28 mouse cellular contexts compared by ENCODE assay signal in the genomic region with DNA sequence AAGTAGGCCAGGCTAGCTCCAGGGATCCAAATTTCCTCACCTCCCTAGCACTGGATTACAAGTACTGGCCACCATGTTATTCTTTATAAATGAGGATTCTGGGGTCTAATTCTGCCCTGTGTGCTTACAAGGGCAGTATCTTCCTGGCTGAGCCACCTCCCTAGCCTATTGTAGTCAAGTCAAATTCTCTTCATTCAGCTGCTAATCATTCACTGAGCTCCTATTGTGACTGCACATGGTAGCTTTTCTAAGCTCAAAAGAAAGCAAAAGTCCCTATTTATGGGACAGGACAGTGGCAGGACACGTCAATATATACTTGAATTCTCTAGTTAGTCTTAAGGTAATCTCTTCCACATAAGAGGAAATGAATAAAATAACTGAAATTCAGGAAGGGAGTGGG. TPM values are rescaled to one million over a fixed set of nuclear protein-coding genes. Genes with fewer than 3 reads are reported as not detected.
DNase-seq lines count a peak whose midpoint lies in the region; ATAC-seq lines count a peak whose summit lies in the region.
"Had no signal": no experiment of that assay in that cellular context is flagged by ENCODE, and none has a peak within 500 bp of the region (broad histone marks: within the 10 kb centered on the region; RNA-seq: fewer than 3 reads in every experiment).

No protein-coding gene starts in this region.

- H3K4me3 ChIP-seq in midbrain, embryonic 12.5 days = no peak overlapping the region
- H3K4me3 ChIP-seq in midbrain, embryonic 14.5 days (replicated peaks; ENCODE audit: low read depth, low read length) = no peak overlapping the region
- no peak overlapping the region for H3K4me3 ChIP-seq in kidney, embryonic 16.5 days (ENCODE audit: low read length)
- H3K4me3 ChIP-seq: embryonic facial prominence, embryonic 10.5 days; embryonic facial prominence, embryonic 13.5 days; erythroblast, embryonic 14.5 days; forebrain, embryonic 12.5 days; forebrain, embryonic 15.5 days; gastrocnemius, adult 2 months; hindbrain, embryonic 10.5 days; hindbrain, embryonic 13.5 days; intestine, embryonic 15.5 days had no signal

- no peaks in the 10 kb centered on the region for H3K9me3 ChIP-seq in midbrain, embryonic 12.5 days
- H3K9me3 ChIP-seq in midbrain, embryonic 14.5 days (ENCODE audit: control insufficient read depth, low read length) = no peaks in the 10 kb centered on the region
- H3K9me3 ChIP-seq in kidney, embryonic 16.5 days (ENCODE audit: low read length) = no peaks in the 10 kb centered on the region
- H3K9me3 ChIP-seq: embryonic facial prominence, embryonic 10.5 days; embryonic facial prominence, embryonic 13.5 days; forebrain, embryonic 12.5 days; forebrain, embryonic 15.5 days; hindbrain, embryonic 10.5 days; hindbrain, embryonic 13.5 days; intestine, embryonic 15.5 days had no signal

- H3K4me1 ChIP-seq in midbrain, embryonic 12.5 days = peaks cover 15% of the 10 kb centered on the region
- H3K4me1 ChIP-seq in midbrain, embryonic 14.5 days (ENCODE audit: control insufficient read depth, insufficient read depth, low read length) = no peaks in the 10 kb centered on the region
- peaks cover 6% of the 10 kb centered on the region for H3K4me1 ChIP-seq in kidney, embryonic 16.5 days (ENCODE audit: insufficient read depth, low read length)
- H3K4me1 ChIP-seq: hindbrain, embryonic 13.5 days had no signal

- DNase-seq in embryo, embryonic 9.5 days (ENCODE audit: extremely low spot score) = peak; percentile 9
- no peak for DNase-seq in embryo, embryonic 11 days
- no peak for DNase-seq in midbrain, embryonic 14.5 days
- DNase-seq in ES-CJ7 (ENCODE audit: low read depth, low spot score) (peak; percentile 66), R1 (ENCODE audit: low read depth, low spot score) (peak; percentile 72)
- DNase-seq: adrenal gland, adult 2 months; adrenal gland, postnatal 14 days; B cell, adult 2 months; cerebellum, adult 11 months; cerebellum, adult 2 months; cerebellum, adult 9-11 months; cerebellum, postnatal 25 days; gastrocnemius, adult 2 months; gastrocnemius, postnatal 14 days; heart, adult 11 months had no signal

- no peaks in the 10 kb centered on the region for H3K36me3 ChIP-seq in midbrain, embryonic 12.5 days
- H3K36me3 ChIP-seq in midbrain, embryonic 14.5 days (ENCODE audit: control insufficient read depth, insufficient read depth, low read length) = no peaks in the 10 kb centered on the region
- no peaks in the 10 kb centered on the region for H3K36me3 ChIP-seq in kidney, embryonic 16.5 days (ENCODE audit: insufficient read depth, low read length)
- H3K36me3 ChIP-seq: embryonic facial prominence, embryonic 10.5 days; embryonic facial prominence, embryonic 13.5 days; forebrain, embryonic 12.5 days; forebrain, embryonic 15.5 days; hindbrain, embryonic 10.5 days; hindbrain, embryonic 13.5 days; intestine, embryonic 15.5 days had no signal

- no peak overlapping the region for H3K27ac ChIP-seq in midbrain, embryonic 12.5 days (replicated peaks)
- no peak overlapping the region for H3K27ac ChIP-seq in midbrain, embryonic 14.5 days (replicated peaks; ENCODE audit: low read depth, low read length)
- no peak overlapping the region for H3K27ac ChIP-seq in kidney, embryonic 16.5 days (ENCODE audit: low read length)
- H3K27ac ChIP-seq: embryonic facial prominence, embryonic 10.5 days; embryonic facial prominence, embryonic 13.5 days; forebrain, embryonic 12.5 days; forebrain, embryonic 15.5 days; gastrocnemius, adult 2 months; hindbrain, embryonic 10.5 days; hindbrain, embryonic 13.5 days; intestine, embryonic 15.5 days had no signal

- no peak overlapping the region for H3K9ac ChIP-seq in midbrain, embryonic 12.5 days (replicated peaks)
- H3K9ac ChIP-seq in midbrain, embryonic 14.5 days (replicated peaks; ENCODE audit: low read length) = no peak overlapping the region
- no peak overlapping the region for H3K9ac ChIP-seq in kidney, embryonic 16.5 days (replicated peaks; ENCODE audit: low read length)
- H3K9ac ChIP-seq: embryonic facial prominence, embryonic 13.5 days; forebrain, embryonic 12.5 days; forebrain, embryonic 15.5 days; hindbrain, embryonic 13.5 days; intestine, embryonic 15.5 days had no signal

- WGBS in midbrain, embryonic 12.5 days = 3% methylated on average over 1 of the region's 1 CpGs
- 2% methylated on average over 1 of the region's 1 CpGs for WGBS in midbrain, embryonic 14.5 days
- 72% methylated on average over 1 of the region's 1 CpGs for whole genome bisulfite sequencing in kidney, embryonic 16.5 days

- 0 out of 2 replicates have a peak, but pooled peaks have one; percentile 19 for ATAC-seq in midbrain, embryonic 12.5 days (ENCODE audit: low FRiP score, low read depth)
- ATAC-seq in midbrain, embryonic 14.5 days (ENCODE audit: low FRiP score, low TSS enrichment) = no peak
- no peak for ATAC-seq in kidney, embryonic 16.5 days (ENCODE audit: low FRiP score, low TSS enrichment)
- ATAC-seq: forebrain, embryonic 15.5 days; hindbrain, embryonic 16.5 days; intestine, embryonic 15.5 days had no signal

- no peak overlapping the region for H3K4me2 ChIP-seq in midbrain, embryonic 12.5 days (replicated peaks)
- H3K4me2 ChIP-seq in midbrain, embryonic 14.5 days (ENCODE audit: low read length) = no peak overlapping the region
- no peak overlapping the region for H3K4me2 ChIP-seq in kidney, embryonic 16.5 days (replicated peaks; ENCODE audit: low read depth, low read length)
- H3K4me2 ChIP-seq: embryonic facial prominence, embryonic 13.5 days; forebrain, embryonic 12.5 days; forebrain, embryonic 15.5 days; heart, embryonic 11.5 days; hindbrain, embryonic 13.5 days; intestine, embryonic 15.5 days had no signal

- H3K27me3 ChIP-seq in midbrain, embryonic 12.5 days = no peaks in the 10 kb centered on the region
- H3K27me3 ChIP-seq in midbrain, embryonic 14.5 days (ENCODE audit: control insufficient read depth, insufficient read depth, low read length) = no peaks in the 10 kb centered on the region
- no peaks in the 10 kb centered on the region for H3K27me3 ChIP-seq in kidney, embryonic 16.5 days (ENCODE audit: insufficient read depth, low read length)
- H3K27me3 ChIP-seq: CH12.LX; embryonic facial prominence, embryonic 13.5 days; forebrain, embryonic 12.5 days; forebrain, embryonic 15.5 days; hindbrain, embryonic 13.5 days; intestine, embryonic 15.5 days had no signal

RNA-seq across cellular contexts. Expression of a gene that starts 49.7 kb away (rescaled TPM):
- polyA plus RNA-seq in midbrain, embryonic 12.5 days (2016; fragmentation: Nextera tagmentation; extraction: Ambion mirVana) = 9.5 and 9.9 TPM in 2 replicates
- 9.1 and 9.3 TPM in 2 replicates for polyA plus RNA-seq in midbrain, embryonic 14.5 days (2014; fragmentation: Nextera tagmentation; extraction: Ambion mirVana)
- polyA plus RNA-seq in kidney, embryonic 16.5 days (2015; fragmentation: Nextera tagmentation; extraction: Ambion mirVana) = 2.5 and 3.5 TPM in 2 replicates
- polyA plus RNA-seq: erythroblast, embryonic 14.5 days had no signal

Comparison
In these comparisons a context has a peak if more than half of its experiments do, and no peak if none do; other contexts are left out.
1. DNase-seq: peak in embryo, embryonic 9.5 days (single experiment), ES-CJ7 (single experiment) and R1 (single experiment); none in embryo, embryonic 11 days (single experiment) and midbrain, embryonic 14.5 days (single experiment).